Mouse (Mus musculus): ENCODE results near the gene Tmem80.

DNA sequence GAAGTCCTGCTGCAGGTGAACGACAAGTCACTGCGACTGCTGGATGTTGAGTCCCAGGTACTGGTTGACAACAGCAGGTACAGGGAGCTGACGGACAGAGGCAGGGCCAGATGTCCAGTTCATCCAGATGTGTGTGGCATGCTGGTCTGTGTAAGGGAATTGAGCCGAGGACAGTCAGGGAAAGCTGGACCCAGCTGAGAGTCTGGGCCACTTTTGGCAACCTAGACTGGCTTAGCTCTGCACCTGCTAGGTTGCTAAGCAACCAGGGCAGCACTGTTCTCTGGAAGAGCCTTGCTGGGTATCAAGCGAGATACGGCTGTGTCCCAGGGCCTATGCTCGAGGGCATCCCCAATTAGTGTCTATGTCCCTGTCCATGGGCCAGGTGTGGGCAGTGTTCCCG, 27.5 kb downstream of the Tmem80 start:
- TF ChIP-seq POLR2A (IDR thresholded peaks at IDR 0.05; ENCODE audit: control insufficient read depth, extremely low read depth, insufficient read depth, low read length, poor library complexity) (no peak), CTCF (IDR thresholded peaks at IDR 0.05; ENCODE audit: borderline replicate concordance, control insufficient read depth, extremely low read depth, insufficient read depth, low read length, poor library complexity) (no peak)
